Mouse (Mus musculus): ENCODE measurements around the gene Arl6ip6.

Arl6ip6 gene

GRCm38 (mm10) chr2:53191523-53192220 is at the start of gene Arl6ip6:
Arl6ip6 (plus strand) TSS chr2:53191726.
- peak; percentile 98 for DNase-seq (ENCODE audit: low spot score)

- DNase-seq (ENCODE audit: low spot score), result no peak
Observed at GRCm38 (mm10) chr2:53146852-53147251, 44.7 kb upstream of the Arl6ip6 start.

- DNase-seq (ENCODE audit: low spot score), result no peak
Observed at GRCm38 (mm10) chr2:53173966-53174365, 17.6 kb upstream of the Arl6ip6 start.

GRCm38 (mm10) chr2:53178966-53179365 is 12.6 kb upstream of the Arl6ip6 start:
- no peak for DNase-seq (ENCODE audit: low spot score)

- DNase-seq (ENCODE audit: low spot score), result no peak
Observed at GRCm38 (mm10) chr2:53179876-53180275, 11.7 kb upstream of the Arl6ip6 start.

GRCm38 (mm10) chr2:53189811-53190210 is 1.7 kb upstream of the Arl6ip6 start:
- no peak for DNase-seq (ENCODE audit: low spot score)

GRCm38 (mm10) chr2:53190684-53191511 is 628 bp upstream of the Arl6ip6 start, which contains the start of gene Prpf40a:
Prpf40a (minus strand) TSS chr2:53191284.
- DNase-seq (ENCODE audit: low spot score), result peak; percentile 99

- no peak for DNase-seq (ENCODE audit: low spot score)
Observed at GRCm38 (mm10) chr2:53192386-53192785, 860 bp downstream of the Arl6ip6 start.

- no peak for DNase-seq (ENCODE audit: low spot score)
Observed at GRCm38 (mm10) chr2:53196431-53196830, 4.9 kb downstream of the Arl6ip6 start.

GRCm38 (mm10) chr2:53199203-53199602 is 7.7 kb downstream of the Arl6ip6 start:
- no peak for DNase-seq (ENCODE audit: low spot score)

GRCm38 (mm10) chr2:53200164-53200885 is 8.8 kb downstream of the Arl6ip6 start:
- no peak for DNase-seq (ENCODE audit: low spot score)

- no peak for DNase-seq (ENCODE audit: low spot score)
Observed at GRCm38 (mm10) chr2:53204373-53205274, 13.1 kb downstream of the Arl6ip6 start.

GRCm38 (mm10) chr2:53206749-53207148 is 15.2 kb downstream of the Arl6ip6 start:
- no peak for DNase-seq (ENCODE audit: low spot score)

GRCm38 (mm10) chr2:53213493-53213892 is 22.0 kb downstream of the Arl6ip6 start:
- DNase-seq (ENCODE audit: low spot score), result no peak

GRCm38 (mm10) chr2:53222242-53222641 is 30.7 kb downstream of the Arl6ip6 start:
- no peak for DNase-seq (ENCODE audit: low spot score)

GRCm38 (mm10) chr2:53256982-53257381 is 65.5 kb downstream of the Arl6ip6 start:
- no peak for DNase-seq (ENCODE audit: low spot score)
